Mouse (Mus musculus): Measurements from ENCODE around the gene Naalad2. TPM values are rescaled to one million over a fixed set of nuclear protein-coding genes. Genes with fewer than 3 reads are reported as not detected.

The Naalad2 gene
- polyA plus RNA-seq, 1 experiment from 2014 or later, result 0.60 TPM

Other genes starting within 250 kb of the Naalad2 start
- gene Chordc1, start 110.9 kb downstream of the Naalad2 start, polyA plus RNA-seq (2014; fragmentation: Nextera tagmentation; extraction: Ambion mirVana), result 141 and 145 TPM in 2 replicates
- gene Ubtfl1, start 1.4 kb upstream of the Naalad2 start, polyA plus RNA-seq (2014; fragmentation: Nextera tagmentation; extraction: Ambion mirVana), result not detected in 2 replicates
- gene Mbd3l2, start 27.7 kb upstream of the Naalad2 start, polyA plus RNA-seq (2014; fragmentation: Nextera tagmentation; extraction: Ambion mirVana), result 0.09 and 0.12 TPM in 2 replicates
- 11.7 and 14.4 TPM in 2 replicates for gene Zfp558, start 75.3 kb upstream of the Naalad2 start, polyA plus RNA-seq (2014; fragmentation: Nextera tagmentation; extraction: Ambion mirVana)
- gene Mbd3l1, start 75.4 kb upstream of the Naalad2 start, polyA plus RNA-seq (2014; fragmentation: Nextera tagmentation; extraction: Ambion mirVana), result not detected in 2 replicates